Mouse (Mus musculus): ENCODE data around the gene Hltf.

GRCm38 (mm10) chr3:20027788-20028187, 29.8 kb upstream of the Hltf start:
- no peak for TF ChIP-seq CTCF (IDR thresholded peaks at IDR 0.05; ENCODE audit: insufficient read depth, low read depth, low read length)
- no peak for TF ChIP-seq POLR2A (IDR thresholded peaks at IDR 0.05; ENCODE audit: insufficient read depth, low read depth, low read length)
